Comparison of ENCODE assay signal across 8 mouse cellular contexts in genomic region chr5:135064909-135065446, GRCm38 (mm10). TPM values are rescaled to one million over a fixed set of nuclear protein-coding genes. Genes with fewer than 3 reads are reported as not detected.
DNase-seq lines count a peak whose midpoint lies in the region; ATAC-seq and TF ChIP-seq lines count a peak whose summit lies in the region.
"Not testable (repeated sequence)": the region's sequence is repeated elsewhere in the genome, so short reads cannot be mapped to it uniquely, and the experiment has no call there.

TSS of gene Bud23 (minus strand) at chr5:135064959.

- H3K79me2 ChIP-seq in C2C12 (ENCODE audit: control insufficient read depth, insufficient read depth), result peaks cover 27% of the 10 kb centered on the region

- WGBS in forebrain, embryonic 16.5 days, result 72% methylated on average over 9 of the region's 9 CpGs
- WGBS in heart, embryonic 13.5 days, result 65% methylated on average over 9 of the region's 9 CpGs
- WGBS in lung, adult 2 months, result 65% methylated on average over 9 of the region's 9 CpGs
- WGBS in neural tube, embryonic 11.5 days, result 79% methylated on average over 9 of the region's 9 CpGs

- H3K27me3 ChIP-seq in C2C12 (ENCODE audit: control insufficient read depth, insufficient read depth, insufficient read length); forebrain, embryonic 16.5 days (replicated peaks; ENCODE audit: control insufficient read depth, insufficient read depth, low read length); heart, embryonic 13.5 days (replicated peaks); neural tube, embryonic 11.5 days (ENCODE audit: control insufficient read depth, insufficient read depth, low read length): not testable (repeated sequence)

- H3ac ChIP-seq in C2C12 (ENCODE audit: control insufficient read depth, insufficient read length, low read depth), result peak within 1 kb of the TSS; percentile 77

- H3K36me3 ChIP-seq in C2C12 (ENCODE audit: control insufficient read depth, insufficient read depth), result peaks cover 25% of the 10 kb centered on the region
- H3K36me3 ChIP-seq in forebrain, embryonic 16.5 days (ENCODE audit: control insufficient read depth, insufficient read depth); neural tube, embryonic 11.5 days (ENCODE audit: control insufficient read depth, insufficient read depth, low read length): not testable (repeated sequence)
- peaks cover 53% of the 10 kb centered on the region for H3K36me3 ChIP-seq in heart, embryonic 13.5 days

- not testable (repeated sequence) for ATAC-seq in forebrain, embryonic 16.5 days; heart, embryonic 13.5 days (ENCODE audit: extremely low read depth, insufficient number of reproducible peaks, low FRiP score, low TSS enrichment); inflammation-experienced regulatory T-cells, adult 6 months; neural tube, embryonic 11.5 days (ENCODE audit: insufficient read depth, low FRiP score, low TSS enrichment)

- not testable (repeated sequence) for TF ChIP-seq CTCF in C2C12 (IDR thresholded peaks at IDR 0.05; ENCODE audit: control insufficient read depth, insufficient read depth, insufficient read length); brain, embryonic 14.5 days (IDR thresholded peaks at IDR 0.05; ENCODE audit: borderline replicate concordance, extremely low read depth, insufficient read depth, insufficient read length); lung, adult 2 months (IDR thresholded peaks at IDR 0.05; ENCODE audit: insufficient read depth, low read length)

- TF ChIP-seq POLR2A in brain, embryonic 14.5 days (IDR thresholded peaks at IDR 0.05; ENCODE audit: borderline replicate concordance, extremely low read depth, insufficient read depth, insufficient read length, poor library complexity, severe bottlenecking); lung, adult 2 months (IDR thresholded peaks at IDR 0.05; ENCODE audit: borderline replicate concordance, extremely low read depth, low read depth, low read length): not testable (repeated sequence)

- H3K27ac ChIP-seq in forebrain, embryonic 16.5 days (ENCODE audit: low read length), result peak within 1 kb of the TSS; percentile 39; the same call in 1 of the 2 replicates
- peak within 1 kb of the TSS; percentile 64 for H3K27ac ChIP-seq in heart, embryonic 13.5 days (replicated peaks)
- 0 out of 2 replicates have a peak within 1 kb of the TSS, but pooled peaks have one; percentile 14 for H3K27ac ChIP-seq in neural tube, embryonic 11.5 days (ENCODE audit: low read depth, low read length)

- DNase-seq in brain, embryonic 14.5 days (ENCODE audit: low read depth); left cerebral cortex, adult 8-10 months (ENCODE audit: low spot score in 2 of 2); lung, adult 2 months; neural tube, embryonic 11.5 days (ENCODE audit: low spot score): not testable (repeated sequence)

- H3K4me2 ChIP-seq in forebrain, embryonic 16.5 days (ENCODE audit: low read length), result peak within 1 kb of the TSS; percentile 87
- H3K4me2 ChIP-seq in heart, embryonic 13.5 days, result peak within 1 kb of the TSS; percentile 96
- H3K4me2 ChIP-seq in neural tube, embryonic 11.5 days (ENCODE audit: low read depth), result peak within 1 kb of the TSS; percentile 95

- peaks cover 12% of the 10 kb centered on the region for H3K79me3 ChIP-seq in C2C12 (ENCODE audit: low read depth)

- H3K9me3 ChIP-seq in forebrain, embryonic 16.5 days (ENCODE audit: control insufficient read depth, low read length); heart, embryonic 13.5 days; neural tube, embryonic 11.5 days (ENCODE audit: control insufficient read depth, low read length): not testable (repeated sequence)

- H3K4me1 ChIP-seq in forebrain, embryonic 16.5 days (replicated peaks; ENCODE audit: control insufficient read depth, insufficient read depth, low read length), result peaks cover 19% of the 10 kb centered on the region
- H3K4me1 ChIP-seq in heart, embryonic 13.5 days, result peaks cover 24% of the 10 kb centered on the region
- H3K4me1 ChIP-seq in lung, adult 2 months (ENCODE audit: control insufficient read depth, insufficient read depth, low read length); neural tube, embryonic 11.5 days (ENCODE audit: control insufficient read depth, insufficient read depth, low read length): not testable (repeated sequence)

- peak within 1 kb of the TSS; percentile 65 for H3K9ac ChIP-seq in forebrain, embryonic 16.5 days (replicated peaks; ENCODE audit: low read depth, low read length)
- peak within 1 kb of the TSS; percentile 91 for H3K9ac ChIP-seq in heart, embryonic 13.5 days
- peak within 1 kb of the TSS; percentile 81 for H3K9ac ChIP-seq in neural tube, embryonic 11.5 days (ENCODE audit: low read length)

- peak within 1 kb of the TSS; percentile 85 for H3K4me3 ChIP-seq in C2C12 (ENCODE audit: insufficient read depth, poor library complexity, severe bottlenecking)
- peak within 1 kb of the TSS; percentile 61 for H3K4me3 ChIP-seq in forebrain, embryonic 16.5 days (replicated peaks; ENCODE audit: low read length)
- peak within 1 kb of the TSS; percentile 94 for H3K4me3 ChIP-seq in heart, embryonic 13.5 days
- peak within 1 kb of the TSS; percentile 94 for H3K4me3 ChIP-seq in lung, adult 2 months (replicated peaks; ENCODE audit: extremely low read depth, low read depth, low read length)
- H3K4me3 ChIP-seq in neural tube, embryonic 11.5 days (ENCODE audit: low read depth, low read length), result peak within 1 kb of the TSS; percentile 92

RNA-seq across cellular contexts. Expression of gene Bud23, which starts in this region (rescaled TPM):
- polyA plus RNA-seq in C2C12 (2012; fragmentation: generic; extraction: Trizol), result 63.8 TPM
- polyA plus RNA-seq in brain, embryonic 14.5 days (2012; rRNA removed), result 81.8 and 112 TPM in 2 replicates
- polyA plus RNA-seq in forebrain, embryonic 16.5 days (2015; fragmentation: Nextera tagmentation; extraction: Ambion mirVana), result 81.9 and 96.3 TPM in 2 replicates
- polyA plus RNA-seq in heart, embryonic 13.5 days (2015; fragmentation: Nextera tagmentation; extraction: Ambion mirVana), result 70.8 and 71.2 TPM in 2 replicates
- polyA plus RNA-seq in inflammation-experienced regulatory T-cells, adult 6 months (2017; shearing (Covaris generic)), result 10 to 100 TPM; 63.3 to 71.1 (median 67.0) TPM
- total RNA-seq in left cerebral cortex, adult 8-10 months (2022), result 10 to 100 TPM; 39.2 to 51.0 (median 47.5) TPM
- polyA plus RNA-seq in lung, adult 2 months (2012; rRNA removed), result 51.3 and 56.4 TPM in 2 replicates
- polyA plus RNA-seq in neural tube, embryonic 11.5 days (2014; fragmentation: Nextera tagmentation; extraction: Ambion mirVana), result 126 and 141 TPM in 2 replicates

Comparison
In these comparisons a context has a peak if more than half of its experiments do, and no peak if none do; other contexts are left out.
1. H3K27ac ChIP-seq: peak in every context shown above with its lines; median percentile 64 in heart, embryonic 13.5 days; 39 in forebrain, embryonic 16.5 days; 14 in neural tube, embryonic 11.5 days.